Mouse (Mus musculus): ENCODE results near the gene Syne3. TPM values are rescaled to one million over a fixed set of nuclear protein-coding genes. Genes with fewer than 3 reads are reported as not detected.

Gene Syne3
- polyA plus RNA-seq, 1 experiment from 2014 or later = 0.38 TPM

GRCm38 (mm10) chr12:104997641-104998293 lies 11.8 kb downstream of the Syne3 start:
- WGBS = 85% methylated on average over 10 of the region's 10 CpGs
- Histone ChIP-seq H3K27me3 (replicated peaks; ENCODE audit: control insufficient read depth, insufficient read depth, low read length) (no peaks in the 10 kb centered on the region; the same call in 1 of the 2 replicates), H3K27ac (ENCODE audit: low read depth, low read length) (no peak overlapping the region), H3K4me2 (ENCODE audit: low read length) (no peak overlapping the region), H3K36me3 (ENCODE audit: control insufficient read depth, insufficient read depth, low read length) (no peaks in the 10 kb centered on the region), H3K4me1 (ENCODE audit: control insufficient read depth, insufficient read depth, low read depth, low read length) (no peaks in the 10 kb centered on the region), H3K9me3 (ENCODE audit: control insufficient read depth, low read length) (no peaks in the 10 kb centered on the region), H3K9ac (ENCODE audit: low read depth, low read length) (no peak overlapping the region), H3K4me3 (ENCODE audit: low read length) (no peak overlapping the region)
- no peak for ATAC-seq

DNA sequence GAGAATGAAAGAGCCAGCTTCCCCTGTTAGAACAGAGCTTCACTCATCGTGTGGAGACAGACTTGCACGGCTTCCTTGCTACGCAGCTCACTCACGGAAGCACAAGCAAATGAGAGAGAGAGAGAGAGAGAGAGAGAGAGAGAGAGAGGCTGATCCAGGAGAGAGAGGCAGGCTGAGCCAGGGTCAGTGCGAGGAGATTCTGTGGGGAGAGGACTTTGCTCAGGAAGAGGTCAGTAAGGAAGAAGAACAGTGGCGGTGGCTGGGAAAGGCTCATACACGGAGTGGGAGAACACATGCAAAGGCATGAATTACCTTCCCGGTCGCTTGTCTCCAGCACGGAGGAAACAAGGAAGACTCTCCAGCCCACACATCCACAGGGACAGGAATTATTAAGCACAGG lies 12.4 kb downstream of the Syne3 start:
- WGBS = 89% methylated on average over 10 of the region's 10 CpGs
- H3K4me3 ChIP-seq (ENCODE audit: low read length) = no peak overlapping the region
- H3K36me3 ChIP-seq (ENCODE audit: control insufficient read depth, insufficient read depth, low read length) = no peaks in the 10 kb centered on the region
- H3K27me3 ChIP-seq (replicated peaks; ENCODE audit: control insufficient read depth, insufficient read depth, low read length) = no peaks in the 10 kb centered on the region; the same call in 1 of the 2 replicates
- no peak overlapping the region for H3K9ac ChIP-seq (ENCODE audit: low read depth, low read length)
- H3K27ac ChIP-seq (ENCODE audit: low read depth, low read length) = no peak overlapping the region
- H3K4me2 ChIP-seq (ENCODE audit: low read length) = no peak overlapping the region
- no peaks in the 10 kb centered on the region for H3K4me1 ChIP-seq (ENCODE audit: control insufficient read depth, insufficient read depth, low read depth, low read length)
- no peaks in the 10 kb centered on the region for H3K9me3 ChIP-seq (ENCODE audit: control insufficient read depth, low read length)
- no peak for ATAC-seq

DNA sequence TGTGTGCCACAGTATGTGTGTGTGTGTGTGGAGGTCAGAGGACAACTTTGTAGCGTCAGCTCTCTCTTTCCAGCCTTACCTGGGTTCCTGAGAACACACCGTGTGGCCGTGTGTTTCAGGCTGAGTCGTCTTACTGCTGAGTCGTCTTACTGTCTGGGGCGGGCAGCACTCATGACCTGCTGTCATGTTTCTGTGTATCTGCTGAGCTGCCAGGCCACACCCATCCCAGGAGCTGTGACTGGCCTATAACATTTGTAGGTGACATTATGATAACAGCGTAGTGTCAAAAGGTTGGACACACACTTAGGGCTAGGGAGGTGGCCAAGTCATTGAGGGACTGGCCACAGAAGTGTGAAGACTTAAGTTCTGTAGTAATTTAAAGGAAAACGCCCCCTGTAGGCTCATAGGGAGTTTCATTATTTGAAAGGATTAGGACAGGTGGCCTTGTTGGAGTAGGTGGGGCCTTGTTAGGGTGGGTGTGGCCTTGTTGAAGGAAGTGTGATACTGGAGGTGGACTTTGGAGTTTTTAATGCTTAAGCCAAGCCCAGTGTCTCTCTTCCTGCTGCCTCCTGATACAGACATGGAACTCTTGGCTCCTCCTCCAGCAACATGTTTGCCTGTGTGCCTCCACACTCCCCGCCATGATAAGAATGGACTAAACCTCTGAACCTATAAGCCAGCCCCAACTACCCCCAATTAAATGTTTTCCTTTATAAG lies 13.4 kb downstream of the Syne3 start:
- 89% methylated on average over 9 of the region's 9 CpGs for WGBS
- Histone ChIP-seq H3K4me3 (ENCODE audit: low read length) (no peak overlapping the region), H3K27ac (ENCODE audit: low read depth, low read length) (no peak overlapping the region), H3K36me3 (ENCODE audit: control insufficient read depth, insufficient read depth, low read length) (no peaks in the 10 kb centered on the region), H3K4me1 (ENCODE audit: control insufficient read depth, insufficient read depth, low read depth, low read length) (no peaks in the 10 kb centered on the region), H3K4me2 (ENCODE audit: low read length) (no peak overlapping the region), H3K9ac (ENCODE audit: low read depth, low read length) (no peak overlapping the region), H3K27me3 (replicated peaks; ENCODE audit: control insufficient read depth, insufficient read depth, low read length) (no peaks in the 10 kb centered on the region; the same call in 1 of the 2 replicates), H3K9me3 (ENCODE audit: control insufficient read depth, low read length) (no peaks in the 10 kb centered on the region)
- no peak for ATAC-seq

DNA sequence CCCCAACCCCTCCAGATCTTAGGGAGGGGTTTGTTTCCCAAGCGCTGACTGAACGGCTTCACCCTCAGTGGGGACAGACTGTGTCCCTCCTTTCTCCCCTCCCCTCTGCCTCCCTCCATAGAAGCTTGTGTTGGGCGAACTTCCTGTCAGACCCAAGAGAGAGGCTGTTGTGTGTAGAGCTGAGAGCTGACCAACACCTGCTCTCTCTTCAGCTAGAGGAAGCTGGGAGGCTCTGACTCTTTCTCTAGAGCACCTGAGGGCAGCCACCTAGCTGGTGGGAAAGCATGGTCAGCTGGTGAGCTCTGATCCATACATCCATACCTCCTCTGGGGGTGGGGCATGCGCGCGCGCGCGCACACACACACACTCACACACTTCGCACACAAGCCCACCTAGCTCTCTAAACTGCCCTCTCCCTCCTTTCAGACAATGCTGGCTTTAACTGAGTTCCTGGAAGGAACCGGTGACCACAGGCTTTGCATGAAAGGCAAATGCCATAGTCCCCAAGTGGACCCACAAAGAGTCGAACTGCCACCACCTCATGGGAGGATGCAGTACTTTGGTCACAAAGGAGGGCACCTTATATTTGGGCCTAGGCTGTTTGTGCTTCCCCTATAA lies 14.2 kb downstream of the Syne3 start:
- Histone ChIP-seq H3K4me3 (ENCODE audit: low read length) (no peak overlapping the region), H3K9me3 (ENCODE audit: control insufficient read depth, low read length) (no peaks in the 10 kb centered on the region), H3K36me3 (ENCODE audit: control insufficient read depth, insufficient read depth, low read length) (no peaks in the 10 kb centered on the region), H3K27me3 (replicated peaks; ENCODE audit: control insufficient read depth, insufficient read depth, low read length) (no peaks in the 10 kb centered on the region; the same call in 1 of the 2 replicates), H3K4me1 (ENCODE audit: control insufficient read depth, insufficient read depth, low read depth, low read length) (no peaks in the 10 kb centered on the region), H3K4me2 (ENCODE audit: low read length) (no peak overlapping the region), H3K27ac (ENCODE audit: low read depth, low read length) (no peak overlapping the region), H3K9ac (ENCODE audit: low read depth, low read length) (no peak overlapping the region)
- ATAC-seq = no peak
- WGBS = 92% methylated on average over 12 of the region's 12 CpGs

DNA sequence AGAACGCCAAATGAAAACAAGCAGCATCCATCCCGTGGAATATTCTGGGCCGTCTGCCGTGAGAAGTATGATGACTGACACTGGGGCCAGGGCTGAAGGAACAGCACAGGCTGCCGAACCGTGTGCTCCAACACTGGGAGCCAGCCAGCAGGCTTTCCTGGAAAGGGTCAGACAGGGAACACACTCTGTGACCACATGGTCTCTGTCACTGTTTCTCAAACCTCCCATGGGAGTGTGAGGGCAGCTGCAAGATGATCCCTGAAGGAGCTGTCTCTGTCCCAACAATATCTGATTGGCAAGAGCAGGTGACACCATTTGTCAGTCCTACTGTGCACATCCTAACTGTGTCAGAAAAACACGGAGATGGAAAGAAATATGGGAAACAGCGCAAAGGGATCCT lies 16.8 kb downstream of the Syne3 start:
- H3K27me3 ChIP-seq (replicated peaks; ENCODE audit: control insufficient read depth, insufficient read depth, low read length) = no peaks in the 10 kb centered on the region
- H3K4me3 ChIP-seq (ENCODE audit: low read length) = no peak overlapping the region
- H3K4me2 ChIP-seq (ENCODE audit: low read length) = no peak overlapping the region
- H3K27ac ChIP-seq (ENCODE audit: low read depth, low read length) = no peak overlapping the region
- no peaks in the 10 kb centered on the region for H3K36me3 ChIP-seq (ENCODE audit: control insufficient read depth, insufficient read depth, low read length)
- no peak for ATAC-seq
- no peaks in the 10 kb centered on the region for H3K9me3 ChIP-seq (ENCODE audit: control insufficient read depth, low read length)
- no peak overlapping the region for H3K9ac ChIP-seq (ENCODE audit: low read depth, low read length)
- H3K4me1 ChIP-seq (ENCODE audit: control insufficient read depth, insufficient read depth, low read depth, low read length) = no peaks in the 10 kb centered on the region
- WGBS = 67% methylated on average over 8 of the region's 8 CpGs

DNA sequence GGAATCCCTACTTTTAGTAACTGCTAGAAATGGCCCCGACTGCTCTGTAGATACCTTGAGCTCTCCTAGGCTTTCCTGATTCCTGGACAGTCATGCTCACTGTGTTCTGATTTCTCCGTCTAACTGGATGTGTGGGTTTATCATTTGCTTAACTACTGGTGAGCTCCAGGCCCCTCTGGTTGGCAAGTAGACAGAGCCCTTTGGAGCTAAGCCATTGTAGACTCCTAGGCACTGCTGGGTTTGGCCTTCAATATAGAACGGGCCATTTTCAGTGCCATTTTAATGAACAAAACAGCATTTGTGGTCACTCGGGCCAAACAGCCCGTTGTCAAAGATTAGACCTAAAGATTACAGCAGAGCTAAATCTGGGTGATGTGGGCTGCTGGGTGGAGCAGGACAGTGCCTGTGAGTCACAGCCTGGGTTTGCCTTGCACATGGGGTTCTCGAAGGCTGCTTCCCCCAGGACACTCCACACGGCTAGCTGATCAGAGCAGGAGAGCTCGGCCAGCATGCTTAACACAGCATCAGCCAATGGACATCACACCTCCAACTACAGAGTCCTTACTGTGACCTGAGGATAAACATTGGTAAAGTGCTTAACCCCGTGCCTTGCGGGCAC lies 17.4 kb downstream of the Syne3 start:
- no peak for ATAC-seq
- no peaks in the 10 kb centered on the region for H3K36me3 ChIP-seq (ENCODE audit: control insufficient read depth, insufficient read depth, low read length)
- H3K9ac ChIP-seq (ENCODE audit: low read depth, low read length) = no peak overlapping the region
- H3K27me3 ChIP-seq (replicated peaks; ENCODE audit: control insufficient read depth, insufficient read depth, low read length) = no peaks in the 10 kb centered on the region
- 85% methylated on average over 10 of the region's 10 CpGs for WGBS
- H3K4me2 ChIP-seq (ENCODE audit: low read length) = no peak overlapping the region
- H3K9me3 ChIP-seq (ENCODE audit: control insufficient read depth, low read length) = no peaks in the 10 kb centered on the region
- H3K27ac ChIP-seq (ENCODE audit: low read depth, low read length) = no peak overlapping the region
- H3K4me1 ChIP-seq (ENCODE audit: control insufficient read depth, insufficient read depth, low read depth, low read length) = no peaks in the 10 kb centered on the region
- H3K4me3 ChIP-seq (ENCODE audit: low read length) = no peak overlapping the region

GRCm38 (mm10) chr12:104990741-104991454 lies 18.7 kb downstream of the Syne3 start:
- H3K27me3 ChIP-seq (replicated peaks; ENCODE audit: control insufficient read depth, insufficient read depth, low read length) = no peaks in the 10 kb centered on the region
- H3K27ac ChIP-seq (ENCODE audit: low read depth, low read length) = no peak overlapping the region
- H3K9me3 ChIP-seq (ENCODE audit: control insufficient read depth, low read length) = no peaks in the 10 kb centered on the region
- no peak overlapping the region for H3K4me2 ChIP-seq (ENCODE audit: low read length)
- no peak overlapping the region for H3K4me3 ChIP-seq (ENCODE audit: low read length)
- 88% methylated on average over 13 of the region's 13 CpGs for WGBS
- no peaks in the 10 kb centered on the region for H3K4me1 ChIP-seq (ENCODE audit: control insufficient read depth, insufficient read depth, low read depth, low read length)
- no peaks in the 10 kb centered on the region for H3K36me3 ChIP-seq (ENCODE audit: control insufficient read depth, insufficient read depth, low read length)
- no peak for ATAC-seq
- no peak overlapping the region for H3K9ac ChIP-seq (ENCODE audit: low read depth, low read length)

GRCm38 (mm10) chr12:104987936-104988335 lies 21.7 kb downstream of the Syne3 start:
- H3K36me3 ChIP-seq (ENCODE audit: control insufficient read depth, insufficient read depth, low read length) = no peaks in the 10 kb centered on the region
- no peaks in the 10 kb centered on the region for H3K27me3 ChIP-seq (replicated peaks; ENCODE audit: control insufficient read depth, insufficient read depth, low read length)
- no peak overlapping the region for H3K27ac ChIP-seq (ENCODE audit: low read depth, low read length)
- no peak overlapping the region for H3K4me3 ChIP-seq (ENCODE audit: low read length)
- ATAC-seq = no peak
- H3K4me2 ChIP-seq (ENCODE audit: low read length) = no peak overlapping the region
- no peaks in the 10 kb centered on the region for H3K4me1 ChIP-seq (ENCODE audit: control insufficient read depth, insufficient read depth, low read depth, low read length)
- no peaks in the 10 kb centered on the region for H3K9me3 ChIP-seq (ENCODE audit: control insufficient read depth, low read length)
- H3K9ac ChIP-seq (ENCODE audit: low read depth, low read length) = no peak overlapping the region
- 41% methylated on average over 7 of the region's 7 CpGs for WGBS

Measured in hindbrain, embryonic 16.5 days (tissue).